10 mouse cellular contexts compared by ENCODE assay signal in genomic region chr6:52102179-52102578, GRCm38 (mm10). TPM values are rescaled to one million over a fixed set of nuclear protein-coding genes. Genes with fewer than 3 reads are reported as not detected.
DNase-seq lines count a peak whose midpoint lies in the region; ATAC-seq and TF ChIP-seq lines count a peak whose summit lies in the region.
"Had no signal": no experiment of that assay in that cellular context is flagged by ENCODE, and none has a peak within 500 bp of the region (broad histone marks: within the 10 kb centered on the region; RNA-seq: fewer than 3 reads in every experiment).

No protein-coding gene starts in this region.

- no peak overlapping the region; the same call in 1 of the 2 replicates for H3K27ac ChIP-seq in hindbrain, embryonic 14.5 days
- no peak overlapping the region for H3K27ac ChIP-seq in hindbrain, postnatal 0 days
- H3K27ac ChIP-seq in lung, postnatal 0 days (ENCODE audit: low read length): no peak overlapping the region
- H3K27ac ChIP-seq: stomach, postnatal 0 days had no signal

- TF ChIP-seq EP300 in lung, postnatal 0 days (IDR thresholded peaks at IDR 0.05): no peak

- H3K36me3 ChIP-seq in hindbrain, embryonic 14.5 days (replicated peaks; ENCODE audit: control insufficient read depth, insufficient read depth): no peaks in the 10 kb centered on the region
- no peaks in the 10 kb centered on the region for H3K36me3 ChIP-seq in hindbrain, postnatal 0 days (ENCODE audit: insufficient read depth, low read length)
- H3K36me3 ChIP-seq in lung, postnatal 0 days (ENCODE audit: insufficient read depth, low read length): no peaks in the 10 kb centered on the region

- no peak for ATAC-seq in hindbrain, embryonic 14.5 days (ENCODE audit: low FRiP score)
- ATAC-seq in hindbrain, postnatal 0 days: no peak
- no peak for ATAC-seq in lung, postnatal 0 days
- no peak for ATAC-seq in megakaryocyte progenitor cell, adult 5-6 weeks (replicated peaks; ENCODE audit: poor library complexity)

- no peak for TF ChIP-seq CTCF in hindbrain, postnatal 0 days (IDR thresholded peaks at IDR 0.05; ENCODE audit: low read depth)
- TF ChIP-seq CTCF in lung, postnatal 0 days (IDR thresholded peaks at IDR 0.05): no peak

- no peak overlapping the region for H3K9ac ChIP-seq in hindbrain, embryonic 14.5 days
- no peak overlapping the region for H3K9ac ChIP-seq in hindbrain, postnatal 0 days (replicated peaks; ENCODE audit: low read length)
- no peak overlapping the region for H3K9ac ChIP-seq in lung, postnatal 0 days (replicated peaks; ENCODE audit: low read depth)

- 30% methylated on average over 8 of the region's 8 CpGs for WGBS in hindbrain, embryonic 14.5 days
- 29% methylated on average over 8 of the region's 8 CpGs for WGBS in hindbrain, postnatal 0 days
- 30% methylated on average over 8 of the region's 8 CpGs for WGBS in lung, postnatal 0 days

- H3K9me3 ChIP-seq in hindbrain, embryonic 14.5 days (ENCODE audit: control insufficient read depth, low read length): no peaks in the 10 kb centered on the region
- no peaks in the 10 kb centered on the region for H3K9me3 ChIP-seq in hindbrain, postnatal 0 days (ENCODE audit: low read length)
- no peaks in the 10 kb centered on the region for H3K9me3 ChIP-seq in lung, postnatal 0 days (ENCODE audit: low read length)

- H3K4me1 ChIP-seq in hindbrain, embryonic 14.5 days (replicated peaks; ENCODE audit: control insufficient read depth, insufficient read depth, low read length): peaks cover 18% of the 10 kb centered on the region
- 0 out of 2 replicates have a peak, but pooled peaks cover 5% of the 10 kb centered on the region for H3K4me1 ChIP-seq in hindbrain, postnatal 0 days (ENCODE audit: insufficient read depth, low read length)
- H3K4me1 ChIP-seq in lung, postnatal 0 days (ENCODE audit: insufficient read depth, low read depth, low read length): no peaks in the 10 kb centered on the region

- no peaks in the 10 kb centered on the region for H3K27me3 ChIP-seq in hindbrain, embryonic 14.5 days (ENCODE audit: control insufficient read depth, insufficient read depth, low read length)
- no peaks in the 10 kb centered on the region for H3K27me3 ChIP-seq in hindbrain, postnatal 0 days (ENCODE audit: insufficient read depth, low read length)
- no peaks in the 10 kb centered on the region for H3K27me3 ChIP-seq in lung, postnatal 0 days (replicated peaks; ENCODE audit: insufficient read depth, low read length)

- no peak overlapping the region for H3K4me2 ChIP-seq in hindbrain, embryonic 14.5 days (replicated peaks)
- H3K4me2 ChIP-seq in hindbrain, postnatal 0 days (ENCODE audit: low read depth, low read length): no peak overlapping the region
- H3K4me2 ChIP-seq in lung, postnatal 0 days (replicated peaks; ENCODE audit: low read depth, low read length): no peak overlapping the region

- H3K4me3 ChIP-seq in hindbrain, embryonic 14.5 days (replicated peaks; ENCODE audit: low read length): no peak overlapping the region
- no peak overlapping the region for H3K4me3 ChIP-seq in hindbrain, postnatal 0 days (ENCODE audit: low read length)
- no peak overlapping the region for H3K4me3 ChIP-seq in lung, postnatal 0 days (ENCODE audit: low read depth, low read length)

- peak; percentile 34 for DNase-seq in hindbrain, embryonic 14.5 days (ENCODE audit: low spot score)
- no peak for DNase-seq in hindbrain, postnatal 0 days (ENCODE audit: low spot score)
- peak; percentile 52 for DNase-seq in Muller cell, postnatal 12 days (ENCODE audit: inconsistent ontology term)
- DNase-seq in adrenal gland, postnatal 36 days: peak; percentile 48 to 51
- peak; percentile 44 for DNase-seq in lung, postnatal 0 days (ENCODE audit: low spot score)
- no peak for DNase-seq in testis, postnatal 14 days (ENCODE audit: low spot score)
- DNase-seq: cerebellum, adult 9-10 months had no signal

RNA-seq across cellular contexts. Expression of gene Hoxa1, which starts 55.9 kb away (rescaled TPM):
- polyA plus RNA-seq in hindbrain, embryonic 14.5 days (2014; fragmentation: Nextera tagmentation; extraction: Ambion mirVana): 2.6 and 3.0 TPM in 2 replicates
- 1.1 and 3.7 TPM in 2 replicates for total RNA-seq in hindbrain, postnatal 0 days (2014; rRNA removed)
- polyA plus RNA-seq in hindbrain, postnatal 0 days (2015; fragmentation: Nextera tagmentation; extraction: Ambion mirVana): 1.1 and 1.2 TPM in 2 replicates
- under 1 TPM; 0.23 to 0.70 TPM for total RNA-seq in adrenal gland, postnatal 36 days (2021)
- polyA plus RNA-seq in lung, postnatal 0 days (2015; fragmentation: Nextera tagmentation; extraction: Ambion mirVana): 0.65 and 1.0 TPM in 2 replicates
- total RNA-seq in megakaryocyte progenitor cell, adult 5-6 weeks (2015): 0.15 and 0.17 TPM in 2 replicates
- total RNA-seq in megakaryocyte progenitor cell, adult 5-6 weeks (2017): 0.10 TPM in 1 of 2 replicates, not detected in the other
- total RNA-seq: left cerebral cortex, postnatal 25 days had no signal

Comparison
In these comparisons a context has a peak if more than half of its experiments do, and no peak if none do; other contexts are left out.
1. DNase-seq: peak in hindbrain, embryonic 14.5 days (single experiment), Muller cell, postnatal 12 days (single experiment), adrenal gland, postnatal 36 days (2 of 2) and lung, postnatal 0 days (single experiment); none in hindbrain, postnatal 0 days (single experiment) and testis, postnatal 14 days (single experiment).